ENCODE assay signal across 12 mouse cellular contexts in genomic region chr3:58135607-58136365, GRCm38 (mm10).
DNase-seq lines count a peak whose midpoint lies in the region; ATAC-seq and TF ChIP-seq lines count a peak whose summit lies in the region.
"Had no signal": no experiment of that assay in that cellular context is flagged by ENCODE, and none has a peak within 500 bp of the region (broad histone marks: within the 10 kb centered on the region; RNA-seq: fewer than 3 reads in every experiment).

No protein-coding gene starts in this region.

- no peak overlapping the region for H3K4me2 ChIP-seq in limb, embryonic 14.5 days (replicated peaks; ENCODE audit: low read depth, low read length, severe bottlenecking)
- H3K4me2 ChIP-seq in forebrain, embryonic 14.5 days (ENCODE audit: low read length), result no peak overlapping the region
- H3K4me2 ChIP-seq in myocyte (ENCODE audit: low read depth), result peak overlapping the region; percentile 6

- no peak overlapping the region for H3ac ChIP-seq in myocyte (ENCODE audit: control insufficient read depth, insufficient read length)

- no peak overlapping the region for H3K27ac ChIP-seq in limb, embryonic 14.5 days (replicated peaks; ENCODE audit: low read depth, low read length)
- no peak overlapping the region for H3K27ac ChIP-seq in limb, embryonic 10.5 days
- H3K27ac ChIP-seq in forebrain, embryonic 14.5 days (ENCODE audit: low read depth, low read length), result peak overlapping the region; percentile 29; the same call in 1 of the 2 replicates
- H3K27ac ChIP-seq: kidney, postnatal 0 days had no signal

- WGBS in limb, embryonic 14.5 days, result 19% methylated on average over 10 of the region's 10 CpGs
- WGBS in limb, embryonic 10.5 days, result 20% methylated on average over 10 of the region's 10 CpGs
- WGBS in forebrain, embryonic 14.5 days, result 11% methylated on average over 10 of the region's 10 CpGs

- ATAC-seq in limb, embryonic 14.5 days (ENCODE audit: low FRiP score, low read depth), result no peak
- peak; percentile 95 for ATAC-seq in forebrain, embryonic 14.5 days

- H3K9me3 ChIP-seq in limb, embryonic 14.5 days (ENCODE audit: control insufficient read depth, low read length), result no peaks in the 10 kb centered on the region
- H3K9me3 ChIP-seq in limb, embryonic 10.5 days (replicated peaks), result no peaks in the 10 kb centered on the region
- no peaks in the 10 kb centered on the region for H3K9me3 ChIP-seq in forebrain, embryonic 14.5 days (replicated peaks; ENCODE audit: control insufficient read depth, low read length)

- DNase-seq in limb, embryonic 14.5 days (ENCODE audit: low spot score), result peak; percentile 58
- no peak for DNase-seq in limb, embryonic 10.5 days (ENCODE audit: low spot score)
- DNase-seq in brain, embryonic 14.5 days (ENCODE audit: low read depth), result peak; percentile 92
- DNase-seq in forebrain, embryonic 14.5 days (ENCODE audit: low spot score), result peak; percentile 84
- DNase-seq in spleen, adult 12 weeks (ENCODE audit: low spot score), result no peak
- no peak for DNase-seq in yolk sac, embryonic 10.5 days (ENCODE audit: low spot score)
- no peak for DNase-seq in adipocyte (ENCODE audit: low spot score)
- DNase-seq: heart, postnatal 14 days; lung, adult 2 months; thymus, postnatal 36 days had no signal

- no peak overlapping the region for H3K9ac ChIP-seq in limb, embryonic 14.5 days (ENCODE audit: low read depth, low read length, severe bottlenecking)
- no peak overlapping the region for H3K9ac ChIP-seq in forebrain, embryonic 14.5 days (ENCODE audit: low read length)

- TF ChIP-seq CTCF in brain, embryonic 14.5 days (IDR thresholded peaks at IDR 0.05; ENCODE audit: borderline replicate concordance, extremely low read depth, insufficient read depth, insufficient read length), result no peak

- H3K4me3 ChIP-seq in limb, embryonic 14.5 days (replicated peaks; ENCODE audit: low read length), result no peak overlapping the region
- H3K4me3 ChIP-seq in limb, embryonic 10.5 days, result no peak overlapping the region
- no peak overlapping the region for H3K4me3 ChIP-seq in forebrain, embryonic 14.5 days (ENCODE audit: low read depth, low read length)
- H3K4me3 ChIP-seq in myocyte, result no peak overlapping the region

- H3K4me1 ChIP-seq in limb, embryonic 14.5 days (ENCODE audit: control insufficient read depth, insufficient read depth, low read length), result no peaks in the 10 kb centered on the region
- no peaks in the 10 kb centered on the region for H3K4me1 ChIP-seq in limb, embryonic 10.5 days
- peaks cover 5% of the 10 kb centered on the region; the same call in 1 of the 2 replicates for H3K4me1 ChIP-seq in forebrain, embryonic 14.5 days (ENCODE audit: control insufficient read depth, insufficient read depth, low read length)

- no peak for TF ChIP-seq POLR2A in limb, embryonic 14.5 days (IDR thresholded peaks at IDR 0.05; ENCODE audit: borderline replicate concordance, extremely low read depth, insufficient read depth, insufficient read length)
- TF ChIP-seq POLR2A in brain, embryonic 14.5 days (IDR thresholded peaks at IDR 0.05; ENCODE audit: borderline replicate concordance, extremely low read depth, insufficient read depth, insufficient read length, poor library complexity, severe bottlenecking), result no peak
- TF ChIP-seq POLR2A in myocyte (IDR thresholded peaks at IDR 0.05; ENCODE audit: insufficient read length, low read depth), result no peak

- no peaks in the 10 kb centered on the region for H3K27me3 ChIP-seq in limb, embryonic 14.5 days (ENCODE audit: control insufficient read depth, insufficient read depth, low read length)
- H3K27me3 ChIP-seq in limb, embryonic 10.5 days (ENCODE audit: low read depth, poor library complexity, severe bottlenecking), result peaks cover 32% of the 10 kb centered on the region; the same call in 1 of the 2 replicates
- H3K27me3 ChIP-seq in forebrain, embryonic 14.5 days (replicated peaks; ENCODE audit: control insufficient read depth, insufficient read depth, low read length), result no peaks in the 10 kb centered on the region
- H3K27me3 ChIP-seq in myocyte (ENCODE audit: control insufficient read depth, insufficient read depth, insufficient read length), result peaks cover 13% of the 10 kb centered on the region

- H3K36me3 ChIP-seq in limb, embryonic 14.5 days (ENCODE audit: control insufficient read depth, insufficient read depth, low read length), result no peaks in the 10 kb centered on the region
- no peaks in the 10 kb centered on the region for H3K36me3 ChIP-seq in limb, embryonic 10.5 days
- no peaks in the 10 kb centered on the region for H3K36me3 ChIP-seq in forebrain, embryonic 14.5 days (ENCODE audit: control insufficient read depth, insufficient read depth, low read length)
- no peaks in the 10 kb centered on the region for H3K36me3 ChIP-seq in myocyte (ENCODE audit: control insufficient read depth, insufficient read depth)

- no peaks in the 10 kb centered on the region for H3K79me2 ChIP-seq in myocyte (ENCODE audit: control insufficient read depth, insufficient read depth)

TF ChIP-seq in myocyte, 11 proteins besides CTCF, POLR2A, EP300 and RAD21:
- TF ChIP-seq SRF (IDR thresholded peaks at IDR 0.05; ENCODE audit: control insufficient read depth, insufficient read length, low read depth), result no peak
- TF ChIP-seq MYOD1 (IDR thresholded peaks at IDR 0.05; ENCODE audit: control insufficient read depth in 1 of 3, insufficient read length in 2 of 3, low read depth in 2 of 3), result peak in 1 of 3 experiments; percentile 37

Comparison
In these comparisons a context has a peak if more than half of its experiments do, and no peak if none do; other contexts are left out.
1. DNase-seq: peak in limb, embryonic 14.5 days (single experiment), brain, embryonic 14.5 days (single experiment) and forebrain, embryonic 14.5 days (single experiment); none in limb, embryonic 10.5 days (single experiment), spleen, adult 12 weeks (single experiment), yolk sac, embryonic 10.5 days (single experiment) and adipocyte (single experiment).